Mouse (Mus musculus): Measurements from ENCODE around the gene Btbd9.

DNA sequence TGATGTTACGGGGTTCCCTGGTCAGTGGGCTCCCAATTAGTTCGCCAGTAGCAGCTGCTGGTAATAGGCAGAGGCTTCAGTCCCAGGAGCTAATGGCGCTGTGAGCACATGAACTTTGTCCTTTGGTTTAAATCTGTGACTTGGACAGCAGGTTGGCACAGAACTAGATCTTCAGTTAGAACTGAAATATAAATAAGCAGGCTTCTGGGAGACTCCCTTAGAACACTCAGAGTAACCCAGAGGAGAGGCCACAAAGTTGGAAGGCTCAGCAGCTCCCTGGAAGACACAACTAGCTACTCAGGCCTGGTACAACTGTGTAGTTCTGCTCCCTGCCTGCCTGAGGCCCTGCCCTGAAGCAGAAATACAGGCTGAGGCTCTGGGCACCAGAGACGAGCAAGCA lies 313.8 kb downstream of the Btbd9 start:
- TF ChIP-seq CTCF (IDR thresholded peaks at IDR 0.05 in 2 of 3, conservative IDR thresholded peaks at IDR 0.05 in 1 of 3; ENCODE audit: control insufficient read depth in 1 of 3, insufficient read depth in 1 of 3, low read depth in 2 of 3, low read length in 3 of 3, poor library complexity in 1 of 3, severe bottlenecking in 1 of 3), result no peak
- TF ChIP-seq MXI1 (IDR thresholded peaks at IDR 0.05; ENCODE audit: low read depth, low read length), result no peak
- TF ChIP-seq EP300 (IDR thresholded peaks at IDR 0.05; ENCODE audit: low read depth in 1 of 2, low read length in 2 of 2), result no peak
- no peak for TF ChIP-seq TCF12 (IDR thresholded peaks at IDR 0.05; ENCODE audit: low read depth, low read length)
- no peak for TF ChIP-seq TAL1 (IDR thresholded peaks at IDR 0.05; ENCODE audit: low read length)
- no peak for TF ChIP-seq MEF2A (IDR thresholded peaks at IDR 0.05; ENCODE audit: extremely low read depth, insufficient replicate concordance, low read depth, low read length, poor library complexity, severe bottlenecking)
- TF ChIP-seq MAX (IDR thresholded peaks at IDR 0.05; ENCODE audit: low read length), result no peak
- no peak for TF ChIP-seq ZMIZ1 (IDR thresholded peaks at IDR 0.05; ENCODE audit: low read depth, low read length)
- TF ChIP-seq ZNF384 (IDR thresholded peaks at IDR 0.05; ENCODE audit: low read depth, low read length), result no peak

All from MEL (cell line).